In genomic region chr8:13667917-13668316, GRCm38 (mm10) we compare ENCODE assay signal across 8 mouse cellular contexts. TPM values are rescaled to one million over a fixed set of nuclear protein-coding genes. Genes with fewer than 3 reads are reported as not detected.
DNase-seq lines count a peak whose midpoint lies in the region; ATAC-seq lines count a peak whose summit lies in the region.

No protein-coding gene starts in this region.

- H3K36me3 ChIP-seq in kidney, embryonic 15.5 days: no peaks in the 10 kb centered on the region
- H3K36me3 ChIP-seq in liver, embryonic 12.5 days: peaks cover 8% of the 10 kb centered on the region; the same call in 1 of the 2 replicates

- ATAC-seq in kidney, embryonic 15.5 days (replicated peaks; ENCODE audit: low FRiP score): no peak; the same call in 1 of the 2 replicates
- ATAC-seq in liver, embryonic 12.5 days: no peak
- ATAC-seq in activated CD4-positive, CD25-positive, alpha-beta regulatory T cell, adult 4 months: no peak

- DNase-seq in kidney, postnatal 25 days: no peak
- peak; percentile 44 for DNase-seq in ES-CJ7 (ENCODE audit: low read depth, low spot score)
- peak; percentile 49 for DNase-seq in embryo, embryonic 10.5 days (ENCODE audit: low spot score)
- DNase-seq in yolk sac, embryonic 10.5 days (ENCODE audit: low spot score): no peak
- no peak for DNase-seq in layer of hippocampus, postnatal 10 days (ENCODE audit: low spot score in 2 of 2)

- no peak overlapping the region for H3K9ac ChIP-seq in kidney, embryonic 15.5 days
- H3K9ac ChIP-seq in liver, embryonic 12.5 days: no peak overlapping the region

- no peak overlapping the region for H3K4me2 ChIP-seq in kidney, embryonic 15.5 days
- H3K4me2 ChIP-seq in liver, embryonic 12.5 days: no peak overlapping the region

- no peaks in the 10 kb centered on the region for H3K9me3 ChIP-seq in kidney, embryonic 15.5 days (replicated peaks)
- H3K9me3 ChIP-seq in liver, embryonic 12.5 days (replicated peaks): no peaks in the 10 kb centered on the region

- H3K27me3 ChIP-seq in kidney, embryonic 15.5 days: no peaks in the 10 kb centered on the region
- no peaks in the 10 kb centered on the region for H3K27me3 ChIP-seq in liver, embryonic 12.5 days (replicated peaks)

- peak overlapping the region; percentile 77 for H3K27ac ChIP-seq in kidney, embryonic 15.5 days
- H3K27ac ChIP-seq in liver, embryonic 12.5 days: peak overlapping the region; percentile 18; the same call in 1 of the 2 replicates

- H3K4me3 ChIP-seq in kidney, embryonic 15.5 days (replicated peaks): no peak overlapping the region
- H3K4me3 ChIP-seq in liver, embryonic 12.5 days: no peak overlapping the region

- peaks cover 47% of the 10 kb centered on the region for H3K4me1 ChIP-seq in kidney, embryonic 15.5 days
- H3K4me1 ChIP-seq in liver, embryonic 12.5 days: peaks cover 75% of the 10 kb centered on the region

- WGBS in kidney, embryonic 15.5 days: 68% methylated on average over 4 of the region's 4 CpGs
- WGBS in liver, embryonic 12.5 days (ENCODE audit: insufficient replicate concordance): 66% methylated on average over 4 of the region's 4 CpGs

RNA-seq across cellular contexts. Expression of gene Rasa3, which starts 9.5 kb away (rescaled TPM):
- 23.2 and 23.5 TPM in 2 replicates for polyA plus RNA-seq in kidney, embryonic 15.5 days (2015; fragmentation: Nextera tagmentation; extraction: Ambion mirVana)
- polyA plus RNA-seq in liver, embryonic 12.5 days (2016; fragmentation: Nextera tagmentation; extraction: Ambion mirVana): 29.2 and 30.8 TPM in 2 replicates
- 100 to 1,000 TPM in 1 of 2 experiments, 10 to 100 TPM in 1; 89.4 to 115 TPM for polyA plus RNA-seq in activated CD4-positive, CD25-positive, alpha-beta regulatory T cell, adult 4 months (2017; shearing (Covaris generic))
- total RNA-seq in layer of hippocampus, postnatal 10 days (2021): 10 to 100 TPM; 62.6 to 73.0 TPM

RNA-seq across cellular contexts. Expression of gene Cfap97d2, which starts 37.8 kb away (rescaled TPM):
- 0.05 TPM in 1 of 2 replicates, not detected in the other for polyA plus RNA-seq in kidney, embryonic 15.5 days (2015; fragmentation: Nextera tagmentation; extraction: Ambion mirVana)
- not detected in 2 replicates for polyA plus RNA-seq in liver, embryonic 12.5 days (2016; fragmentation: Nextera tagmentation; extraction: Ambion mirVana)
- polyA plus RNA-seq in activated CD4-positive, CD25-positive, alpha-beta regulatory T cell, adult 4 months (2017; shearing (Covaris generic)): not detected
- 1 to 10 TPM; 1.8 to 2.3 TPM for total RNA-seq in layer of hippocampus, postnatal 10 days (2021)

Comparison
In these comparisons a context has a peak if more than half of its experiments do, and no peak if none do; other contexts are left out.
1. DNase-seq: peak in ES-CJ7 (single experiment) and embryo, embryonic 10.5 days (single experiment); none in kidney, postnatal 25 days (0 of 2), yolk sac, embryonic 10.5 days (single experiment) and layer of hippocampus, postnatal 10 days (0 of 2).